Mouse (Mus musculus): Measurements from ENCODE around the gene Tmem28.

DNA sequence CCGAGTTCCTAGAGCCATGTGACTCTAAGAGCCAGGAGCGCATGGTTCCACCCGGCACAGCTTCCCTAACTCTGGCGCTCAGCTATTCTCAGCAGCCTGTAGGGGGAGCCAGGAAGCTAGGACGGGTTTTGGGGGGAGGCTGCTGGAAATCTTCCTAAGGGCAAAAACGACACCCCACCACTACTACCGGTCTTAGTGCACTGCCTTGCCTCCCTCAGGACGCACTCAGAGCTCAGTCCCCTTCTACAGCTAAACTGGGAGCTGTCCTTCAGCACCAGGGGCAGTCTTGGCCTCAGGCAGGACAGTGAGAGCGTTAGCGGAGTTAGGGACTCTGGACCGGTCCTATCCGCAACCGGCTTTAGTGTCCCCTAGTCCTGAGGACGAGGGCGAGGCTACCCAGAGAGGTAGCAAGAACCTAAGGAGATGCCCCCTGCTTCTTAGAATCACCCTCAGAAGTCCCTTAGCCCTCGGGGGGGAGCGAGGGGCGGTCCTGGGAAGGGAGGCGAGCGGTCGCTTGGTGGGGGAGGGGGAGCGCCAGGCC, 1.4 kb upstream of the Tmem28 start:
- no peak for TF ChIP-seq CTCF (IDR thresholded peaks at IDR 0.05; ENCODE audit: low read depth)
- TF ChIP-seq EP300 (IDR thresholded peaks at IDR 0.05; ENCODE audit: low read depth): no peak
